Mouse (Mus musculus): ENCODE measurements around the gene 5031439G07Rik.

- no peak for TF ChIP-seq CHD1 (IDR thresholded peaks at IDR 0.05; ENCODE audit: low read depth, low read length)
- no peak for TF ChIP-seq MAX (IDR thresholded peaks at IDR 0.05; ENCODE audit: low read length)
- no peak for TF ChIP-seq USF1 (IDR thresholded peaks at IDR 0.05; ENCODE audit: low read depth, low read length)
- no peak for TF ChIP-seq CTCF (IDR thresholded peaks at IDR 0.05 in 2 of 3, conservative IDR thresholded peaks at IDR 0.05 in 1 of 3; ENCODE audit: control insufficient read depth in 1 of 3, insufficient read depth in 1 of 3, low read depth in 2 of 3, low read length in 3 of 3, poor library complexity in 1 of 3, severe bottlenecking in 1 of 3)
- no peak for TF ChIP-seq GABPA (IDR thresholded peaks at IDR 0.05; ENCODE audit: low read depth, low read length)
- TF ChIP-seq SIN3A (IDR thresholded peaks at IDR 0.05; ENCODE audit: low read length): no peak
- TF ChIP-seq E2F4 (IDR thresholded peaks at IDR 0.05; ENCODE audit: borderline replicate concordance, low read depth, low read length): no peak
- TF ChIP-seq TBP (IDR thresholded peaks at IDR 0.05; ENCODE audit: low read depth, low read length): no peak
Measured at GRCm38 (mm10) chr15:84972860-84973543, 15.3 kb downstream of the 5031439G07Rik start.

Measured in MEL (cell line).